Mouse (Mus musculus) heart, adult 10 weeks (tissue): ENCODE measurements around the gene Ssu2. TPM values are rescaled to one million over a fixed set of nuclear protein-coding genes. Genes with fewer than 3 reads are reported as not detected.

ENCODE experiments used
- polyA plus RNA-seq: library from polyadenylated mRNA; stranded (reverse); fragments of 350-450 nt; fragmentation: Illumina TruSeq; extraction: RNeasy Lipid Tissue Mini Kit (QIAGEN cat#74804); gene quantifications from one replicate; pipeline ENCODE4 v1.2.3, GENCODE M21; 2014; ENCODE audit warnings: low read depth, low replicate concordance

Gene Ssu2
- polyA plus RNA-seq: 5.3 TPM

GRCm38 (mm10) chr6:112387947-112388346 is at the start of gene Ssu2:
Gene Ssu2, minus strand, starts transcription at chr6:112388023.

Other genes with a start within 250 kb of the Ssu2 start
- 42.8 TPM for gene Lmcd1, start 114.3 kb downstream of the Ssu2 start, polyA plus RNA-seq
- gene Cav3, start 71.5 kb upstream of the Ssu2 start, polyA plus RNA-seq: 104 TPM
- gene Oxtr, start 101.9 kb upstream of the Ssu2 start, polyA plus RNA-seq: not detected